Mouse (Mus musculus) heart, embryonic 11.5 days (tissue): ENCODE data around the gene Hhipl1. TPM values are rescaled to one million over a fixed set of nuclear protein-coding genes. Genes with fewer than 3 reads are reported as not detected.

Source experiments
- ATAC-seq: fragments of 200-750 bp; cut with Nextera tagmentation; replicated peaks from 2 replicates; pipeline ENCODE4 v1.8.0; 2017; ENCODE audit warnings: moderate library complexity; ENCODE audit not compliant: insufficient number of reproducible peaks, low FRiP score, low TSS enrichment
- H3K27ac ChIP-seq: fragments of 300-500 bp; sonication (generic); 2 replicates; pipeline ENCODE4 v1.5.1; 2014; ENCODE audit warnings: mild to moderate bottlenecking, low read depth, low read length
- H3K27me3 ChIP-seq: fragments of 300-500 bp; sonication (generic); 2 replicates; pipeline ENCODE4 v1.6.1; 2014; ENCODE audit warnings: mild to moderate bottlenecking, low read length, mixed read lengths; ENCODE audit not compliant: control insufficient read depth, insufficient read depth
- H3K36me3 ChIP-seq: fragments of 300-500 bp; sonication (generic); 2 replicates; pipeline ENCODE4 v1.6.1; 2014; ENCODE audit warnings: mild to moderate bottlenecking, low read length, moderate library complexity, mixed read lengths; ENCODE audit not compliant: control insufficient read depth, insufficient read depth
- H3K4me1 ChIP-seq: fragments of 300-500 bp; sonication (generic); 2 replicates; pipeline ENCODE4 v1.6.1; 2014; ENCODE audit warnings: low read length; ENCODE audit not compliant: control insufficient read depth, insufficient read depth
- H3K4me2 ChIP-seq: fragments of 300-500 bp; sonication (generic); 2 replicates; pipeline ENCODE4 v1.6.1; 2014; ENCODE audit warnings: mild to moderate bottlenecking, moderate library complexity
- H3K4me3 ChIP-seq: fragments of 300-500 bp; sonication (generic); 2 replicates; pipeline ENCODE4 v1.5.1; 2014; ENCODE audit warnings: low read depth, low read length
- H3K9ac ChIP-seq: fragments of 300-500 bp; sonication (generic); 2 replicates; pipeline ENCODE4 v1.6.1; 2014; ENCODE audit warnings: mild to moderate bottlenecking, low read depth, low read length, moderate library complexity
- H3K9me3 ChIP-seq: fragments of 300-500 bp; sonication (generic); replicated peaks from 2 replicates; pipeline ENCODE4 v1.6.1; 2016; ENCODE audit warnings: low read length; ENCODE audit not compliant: control insufficient read depth
- WGBS: fragments of 180-500 bp; shearing (Covaris S2); extraction: QIAGEN DNeasy Blood & Tissue Kit; methylation state at CpG from one replicate; pipeline ENCODE4 v1.1.7; 2014; ENCODE audit not compliant: insufficient replicate concordance; 5-methylcytosine and 5-hydroxymethylcytosine counted together
- polyA plus RNA-seq: library from polyadenylated mRNA; unstranded; fragments of >200 nt; fragmentation: Nextera tagmentation; extraction: Ambion mirVana; gene quantifications from 2 replicates; pipeline ENCODE4 v1.2.1, GENCODE M21; 2014

Hhipl1 gene
- polyA plus RNA-seq, 1 experiment from 2014 or later = 0.29 TPM

- H3K27me3 ChIP-seq = peaks cover 46% of the 10 kb centered on the region
- H3K36me3 ChIP-seq = no peaks in the 10 kb centered on the region
- WGBS = 84% methylated on average over 10 of the region's 10 CpGs
- ATAC-seq = no peak
- H3K27ac ChIP-seq = no peak overlapping the region
- no peaks in the 10 kb centered on the region; the same call in 1 of the 2 replicates for H3K4me1 ChIP-seq
- no peak overlapping the region for H3K9ac ChIP-seq
- H3K9me3 ChIP-seq = peaks cover 3% of the 10 kb centered on the region; the same call in 1 of the 2 replicates
- H3K4me3 ChIP-seq = no peak overlapping the region
- no peak overlapping the region for H3K4me2 ChIP-seq
Observed at GRCm38 (mm10) chr12:108350931-108351330, 44.9 kb downstream of the Hhipl1 start.

GRCm38 (mm10) chr12:108352371-108353136 is 46.5 kb downstream of the Hhipl1 start:
- H3K4me3 ChIP-seq = peak overlapping the region; percentile 18; the same call in 1 of the 2 replicates

GRCm38 (mm10) chr12:108354284-108354683 is 48.2 kb downstream of the Hhipl1 start:
- Histone ChIP-seq H3K27me3 (peaks cover 41% of the 10 kb centered on the region), H3K4me1 (no peaks in the 10 kb centered on the region; the same call in 1 of the 2 replicates), H3K4me3 (no peak overlapping the region), H3K36me3 (no peaks in the 10 kb centered on the region), H3K9ac (no peak overlapping the region), H3K27ac (no peak overlapping the region), H3K4me2 (no peak overlapping the region), H3K9me3 (peaks cover 5% of the 10 kb centered on the region; the same call in 1 of the 2 replicates)
- ATAC-seq = no peak
- WGBS = 53% methylated on average over 2 of the region's 2 CpGs

More at GRCm38 (mm10) chr12:108352371-108353136, 46.5 kb downstream of the Hhipl1 start:
- H3K4me2 ChIP-seq = peak overlapping the region; percentile 51
- peaks cover 5% of the 10 kb centered on the region; the same call in 1 of the 2 replicates for H3K9me3 ChIP-seq
- H3K27ac ChIP-seq = no peak overlapping the region
- no peak overlapping the region for H3K9ac ChIP-seq
- H3K4me1 ChIP-seq = no peaks in the 10 kb centered on the region; the same call in 1 of the 2 replicates
- H3K27me3 ChIP-seq = peaks cover 46% of the 10 kb centered on the region
- H3K36me3 ChIP-seq = no peaks in the 10 kb centered on the region
- no peak for ATAC-seq
- 7% methylated on average over 35 of the region's 35 CpGs for WGBS

GRCm38 (mm10) chr12:108355271-108355670 is 49.2 kb downstream of the Hhipl1 start:
- 82% methylated on average over 1 of the region's 1 CpGs for WGBS
- Histone ChIP-seq H3K4me3 (no peak overlapping the region), H3K27me3 (peaks cover 38% of the 10 kb centered on the region), H3K4me1 (no peaks in the 10 kb centered on the region; the same call in 1 of the 2 replicates), H3K9me3 (peaks cover 5% of the 10 kb centered on the region; the same call in 1 of the 2 replicates), H3K27ac (no peak overlapping the region), H3K36me3 (no peaks in the 10 kb centered on the region), H3K4me2 (no peak overlapping the region), H3K9ac (no peak overlapping the region)
- no peak for ATAC-seq

- ATAC-seq = no peak
- H3K9ac ChIP-seq = no peak overlapping the region
- no peak overlapping the region for H3K4me3 ChIP-seq
- H3K4me1 ChIP-seq = no peaks in the 10 kb centered on the region; the same call in 1 of the 2 replicates
- H3K27ac ChIP-seq = no peak overlapping the region
- peaks cover 5% of the 10 kb centered on the region; the same call in 1 of the 2 replicates for H3K9me3 ChIP-seq
- peaks cover 33% of the 10 kb centered on the region for H3K27me3 ChIP-seq
- no peaks in the 10 kb centered on the region for H3K36me3 ChIP-seq
- no peak overlapping the region for H3K4me2 ChIP-seq
Observed at GRCm38 (mm10) chr12:108355986-108356385, 49.9 kb downstream of the Hhipl1 start.

GRCm38 (mm10) chr12:108363796-108364195 is 57.7 kb downstream of the Hhipl1 start:
- no peaks in the 10 kb centered on the region for H3K27me3 ChIP-seq
- no peaks in the 10 kb centered on the region for H3K9me3 ChIP-seq
- no peak for ATAC-seq
- no peak overlapping the region for H3K27ac ChIP-seq
- H3K36me3 ChIP-seq = no peaks in the 10 kb centered on the region
- H3K4me2 ChIP-seq = no peak overlapping the region
- no peak overlapping the region for H3K9ac ChIP-seq
- no peak overlapping the region for H3K4me3 ChIP-seq
- 6% methylated on average over 5 of the region's 5 CpGs for WGBS
- H3K4me1 ChIP-seq = no peaks in the 10 kb centered on the region

GRCm38 (mm10) chr12:108365340-108365739 is 59.3 kb downstream of the Hhipl1 start:
- ATAC-seq = no peak
- Histone ChIP-seq H3K27ac (no peak overlapping the region), H3K27me3 (no peaks in the 10 kb centered on the region), H3K36me3 (no peaks in the 10 kb centered on the region), H3K9me3 (no peaks in the 10 kb centered on the region), H3K4me2 (no peak overlapping the region), H3K4me1 (peaks cover 2% of the 10 kb centered on the region), H3K4me3 (no peak overlapping the region), H3K9ac (no peak overlapping the region)
- 57% methylated on average over 3 of the region's 3 CpGs for WGBS

- Histone ChIP-seq H3K27ac (no peak overlapping the region), H3K4me2 (no peak overlapping the region), H3K4me3 (no peak overlapping the region), H3K27me3 (no peaks in the 10 kb centered on the region), H3K9me3 (no peaks in the 10 kb centered on the region), H3K36me3 (no peaks in the 10 kb centered on the region), H3K9ac (no peak overlapping the region), H3K4me1 (peaks cover 7% of the 10 kb centered on the region)
- ATAC-seq = no peak
- 65% methylated on average over 7 of the region's 7 CpGs for WGBS
Observed at GRCm38 (mm10) chr12:108365868-108366267, 59.8 kb downstream of the Hhipl1 start.

- Histone ChIP-seq H3K4me2 (no peak overlapping the region), H3K27ac (no peak overlapping the region), H3K9ac (no peak overlapping the region), H3K36me3 (no peaks in the 10 kb centered on the region), H3K4me1 (peaks cover 20% of the 10 kb centered on the region), H3K9me3 (no peaks in the 10 kb centered on the region), H3K4me3 (no peak overlapping the region), H3K27me3 (no peaks in the 10 kb centered on the region)
- no peak for ATAC-seq
- 72% methylated on average over 2 of the region's 2 CpGs for WGBS
Observed at GRCm38 (mm10) chr12:108367909-108368308, 61.8 kb downstream of the Hhipl1 start.
